Mouse (Mus musculus) megakaryocyte, adult 5-6 weeks (primary cell): ENCODE measurements at regions not wholly inside any gene's neighbourhood (a gene's known extent, or its start where the extent isn't known, plus 50 kb on each side); places are given as distances from the start of the nearest gene placed in this dataset.

Experiments
- ATAC-seq: 2 replicates; pipeline ENCODE4 v1.8.0; 2016; ENCODE audit warnings: mild to moderate bottlenecking, inconsistent platforms; ENCODE audit not compliant: poor library complexity, severe bottlenecking

- ATAC-seq: no peak
Measured at GRCm38 (mm10) chr5:119335211-119335610, 335.3 kb upstream of the Tbx3 start.

GRCm38 (mm10) chr5:119335979-119336378, 334.5 kb upstream of the Tbx3 start:
- 0 out of 2 replicates have a peak, but pooled peaks have one; percentile 24 for ATAC-seq

- no peak for ATAC-seq
Measured at GRCm38 (mm10) chr5:119337739-119338138, 332.7 kb upstream of the Tbx3 start.

- no peak for ATAC-seq
Measured at GRCm38 (mm10) chr5:119338711-119339110, 331.8 kb upstream of the Tbx3 start.

GRCm38 (mm10) chr5:119348303-119348702, 322.2 kb upstream of the Tbx3 start:
- ATAC-seq: peak; percentile 72

- peak; percentile 77 for ATAC-seq
Measured at GRCm38 (mm10) chr5:119349395-119349794, 321.1 kb upstream of the Tbx3 start.

- no peak for ATAC-seq
Measured at GRCm38 (mm10) chr5:119350325-119350915, 320.0 kb upstream of the Tbx3 start.

- ATAC-seq: no peak
Measured at GRCm38 (mm10) chr5:119355471-119355870, 315.0 kb upstream of the Tbx3 start.

- ATAC-seq: no peak
Measured at GRCm38 (mm10) chr5:119356051-119356450, 314.4 kb upstream of the Tbx3 start.

GRCm38 (mm10) chr5:119359709-119360108, 310.8 kb upstream of the Tbx3 start:
- peak; percentile 82 for ATAC-seq

- ATAC-seq: no peak
Measured at GRCm38 (mm10) chr5:119360351-119360750, 310.1 kb upstream of the Tbx3 start.

- ATAC-seq: no peak
Measured at GRCm38 (mm10) chr5:119361406-119362044, 308.9 kb upstream of the Tbx3 start.

GRCm38 (mm10) chr5:119362452-119362851, 308.0 kb upstream of the Tbx3 start:
- peak; percentile 74 for ATAC-seq

- no peak for ATAC-seq
Measured at GRCm38 (mm10) chr5:119364250-119364649, 306.2 kb upstream of the Tbx3 start.

- ATAC-seq: peak; percentile 43
Measured at GRCm38 (mm10) chr5:119365157-119365556, 305.3 kb upstream of the Tbx3 start.

GRCm38 (mm10) chr5:119366296-119366695, 304.2 kb upstream of the Tbx3 start:
- no peak for ATAC-seq

GRCm38 (mm10) chr5:119370481-119370880, 300.0 kb upstream of the Tbx3 start:
- no peak for ATAC-seq

GRCm38 (mm10) chr5:119370931-119371330, 299.5 kb upstream of the Tbx3 start:
- ATAC-seq: peak; percentile 26; the same call in 1 of the 2 replicates

- no peak for ATAC-seq
Measured at GRCm38 (mm10) chr5:119373774-119374700, 296.4 kb upstream of the Tbx3 start.

- no peak for ATAC-seq
Measured at GRCm38 (mm10) chr5:119374861-119375260, 295.6 kb upstream of the Tbx3 start.

GRCm38 (mm10) chr5:119378261-119378660, 292.2 kb upstream of the Tbx3 start:
- ATAC-seq: no peak
